In genomic region chr4:41566123-41566522, GRCm38 (mm10) we compare ENCODE assay signal across 15 mouse cellular contexts. TPM values are rescaled to one million over a fixed set of nuclear protein-coding genes. Genes with fewer than 3 reads are reported as not detected.
DNase-seq lines count a peak whose midpoint lies in the region; ATAC-seq and TF ChIP-seq lines count a peak whose summit lies in the region.
"Had no signal": no experiment of that assay in that cellular context is flagged by ENCODE, and none has a peak within 500 bp of the region (broad histone marks: within the 10 kb centered on the region; RNA-seq: fewer than 3 reads in every experiment).

No protein-coding gene starts in this region.

- peaks cover 22 to 38% of the 10 kb centered on the region in 2 experiments for H3K4me1 ChIP-seq in CH12.LX (ENCODE audit: control insufficient read depth in 1 of 2, insufficient read depth in 2 of 2)
- peaks cover 25% of the 10 kb centered on the region for H3K4me1 ChIP-seq in midbrain, embryonic 14.5 days (ENCODE audit: control insufficient read depth, insufficient read depth, low read length)

- no peak overlapping the region for H3K4me3 ChIP-seq in CH12.LX (replicated peaks in 1 of 3; ENCODE audit: low read depth in 2 of 3, low read length in 2 of 3, poor library complexity in 1 of 3)
- no peak overlapping the region for H3K4me3 ChIP-seq in midbrain, embryonic 14.5 days (replicated peaks; ENCODE audit: low read depth, low read length)
- H3K4me3 ChIP-seq: limb, embryonic 15.5 days had no signal

- intact Hi-C loops in heart, postnatal 14 days (cut with DNase I): no loop called here

- WGBS in midbrain, embryonic 14.5 days: 11% methylated on average over 3 of the region's 3 CpGs

- no peak overlapping the region for H3K9ac ChIP-seq in CH12.LX (ENCODE audit: insufficient read depth, low read depth)
- H3K9ac ChIP-seq in midbrain, embryonic 14.5 days (replicated peaks; ENCODE audit: low read length): no peak overlapping the region
- H3K9ac ChIP-seq: limb, embryonic 15.5 days; lung, embryonic 14.5 days had no signal

- no peak for TF ChIP-seq CTCF in CH12.LX (conservative IDR thresholded peaks at IDR 0.05 in 1 of 2, IDR thresholded peaks at IDR 0.05 in 1 of 2; ENCODE audit: low read depth in 2 of 2, low read length in 2 of 2)

- dilution Hi-C loops in CH12.LX (cut with MboI; ENCODE audit: extremely low pct_ligation_motif_present, extremely low pct_unique_long_range_greater_than_20kb, low sequenced_read_pairs): no loop called here

- ATAC-seq in midbrain, embryonic 14.5 days (ENCODE audit: low FRiP score, low TSS enrichment): no peak
- ATAC-seq in granulocyte monocyte progenitor cell, adult 5-6 weeks (replicated peaks; ENCODE audit: poor library complexity, severe bottlenecking): no peak
- ATAC-seq: Patski had no signal

- TF ChIP-seq EP300 in CH12.LX (IDR thresholded peaks at IDR 0.05; ENCODE audit: low read length): no peak

- no peak for TF ChIP-seq RAD21 in CH12.LX (IDR thresholded peaks at IDR 0.05; ENCODE audit: low read depth, low read length)

- no peak overlapping the region for H3K27ac ChIP-seq in CH12.LX (ENCODE audit: insufficient read depth, low read depth)
- H3K27ac ChIP-seq in midbrain, embryonic 14.5 days (replicated peaks; ENCODE audit: low read depth, low read length): no peak overlapping the region
- H3K27ac ChIP-seq: limb, embryonic 15.5 days had no signal

- no peak for TF ChIP-seq POLR2A in CH12.LX (IDR thresholded peaks at IDR 0.05; ENCODE audit: low read depth, low read length)

- no peaks in the 10 kb centered on the region for H3K9me3 ChIP-seq in CH12.LX (replicated peaks; ENCODE audit: low read length)
- no peaks in the 10 kb centered on the region for H3K9me3 ChIP-seq in midbrain, embryonic 14.5 days (ENCODE audit: control insufficient read depth, low read length)
- H3K9me3 ChIP-seq: limb, embryonic 15.5 days had no signal

- H3K36me3 ChIP-seq in CH12.LX (replicated peaks in 1 of 2; ENCODE audit: control insufficient read depth in 1 of 2, insufficient read depth in 1 of 2, low read length in 1 of 2): no peaks in the 10 kb centered on the region
- H3K36me3 ChIP-seq in midbrain, embryonic 14.5 days (ENCODE audit: control insufficient read depth, insufficient read depth, low read length): no peaks in the 10 kb centered on the region
- H3K36me3 ChIP-seq: limb, embryonic 15.5 days had no signal

- peaks cover 31% of the 10 kb centered on the region for H3K27me3 ChIP-seq in CH12.LX (replicated peaks)
- H3K27me3 ChIP-seq in midbrain, embryonic 14.5 days (ENCODE audit: control insufficient read depth, insufficient read depth, low read length): no peaks in the 10 kb centered on the region
- H3K27me3 ChIP-seq: Patski had no signal

- in situ Hi-C loops in CH12.LX (cut with MboI; ENCODE audit: low pct_ligation_motif_present, low pct_unique_long_range_greater_than_20kb, low sequenced_read_pairs): no loop called here

- no peak overlapping the region for H3K4me2 ChIP-seq in CH12.LX (ENCODE audit: insufficient read depth, low read depth, poor library complexity, severe bottlenecking)
- peak overlapping the region; percentile 7; the same call in 1 of the 2 replicates for H3K4me2 ChIP-seq in midbrain, embryonic 14.5 days (ENCODE audit: low read length)
- H3K4me2 ChIP-seq: limb, embryonic 15.5 days; lung, embryonic 14.5 days had no signal

- DNase-seq in heart, postnatal 4 days: peak; percentile 25
- DNase-seq in heart, postnatal 14 days: no peak
- peak; percentile 5 for DNase-seq in CH12.LX (ENCODE audit: extremely low read depth)
- peak; percentile 38 for DNase-seq in ZHBTc4 (ENCODE audit: low read depth, low spot score)
- DNase-seq in midbrain, embryonic 14.5 days: no peak
- no peak for DNase-seq in retina, postnatal 1 day
- no peak for DNase-seq in T-cell, adult 2 months (ENCODE audit: low spot score)
- DNase-seq: adrenal gland, postnatal 10 days had no signal

- no peaks in the 10 kb centered on the region for H3K79me2 ChIP-seq in CH12.LX (replicated peaks; ENCODE audit: control insufficient read depth, extremely low read depth, insufficient read depth, poor library complexity, severe bottlenecking)

TF ChIP-seq in CH12.LX, 34 proteins besides CTCF, POLR2A, EP300 and RAD21:
- TF ChIP-seq ZNF384 (IDR thresholded peaks at IDR 0.05; ENCODE audit: low read depth, low read length) (no peak), ZMIZ1 (IDR thresholded peaks at IDR 0.05; ENCODE audit: low read depth, low read length) (no peak), USF1 (IDR thresholded peaks at IDR 0.05; ENCODE audit: low read depth, low read length) (no peak), JUN (IDR thresholded peaks at IDR 0.05; ENCODE audit: insufficient read depth, low read depth, low read length) (no peak)
TF ChIP-seq in CH12.LX: peak in this region for 0.

RNA-seq across cellular contexts. Expression of gene Fam219a, which starts 3.2 kb away (rescaled TPM):
- total RNA-seq in heart, postnatal 4 days (2021): 10 to 100 TPM; 15.3 to 15.5 TPM
- total RNA-seq in heart, postnatal 14 days (2021): 10 to 100 TPM; 14.5 to 17.3 TPM
- total RNA-seq in CH12.LX (2012; rRNA removed) (1.2 and 1.6 TPM in 2 replicates), CH12.LX (2014; rRNA removed) (0.11 and 0.20 TPM in 2 replicates)
- polyA plus RNA-seq in CH12.LX (2012; ENCODE audit: insufficient read length, low read depth): 1.5 and 1.8 TPM in 2 replicates
- polyA plus RNA-seq in midbrain, embryonic 14.5 days (2014; fragmentation: Nextera tagmentation; extraction: Ambion mirVana): 19.9 and 22.3 TPM in 2 replicates
- total RNA-seq in granulocyte monocyte progenitor cell, adult 5-6 weeks (2014; fragmentation: Nextera tagmentation): 2.6 and 3.2 TPM in 2 replicates
- total RNA-seq in granulocyte monocyte progenitor cell, adult 5-6 weeks (2017): 0.26 and 1.9 TPM in 2 replicates

RNA-seq across cellular contexts. Expression of gene Dnaic1, which starts 3.5 kb away (rescaled TPM):
- total RNA-seq in heart, postnatal 4 days (2021): 1 to 10 TPM; 1.3 to 1.7 TPM
- 1 to 10 TPM in 1 of 2 experiments, under 1 TPM in 1; 0.93 to 1.7 TPM for total RNA-seq in heart, postnatal 14 days (2021)
- 0.42 and 0.89 TPM in 2 replicates for total RNA-seq in CH12.LX (2012; rRNA removed)
- total RNA-seq in CH12.LX (2014; rRNA removed): 0.34 and 1.1 TPM in 2 replicates
- polyA plus RNA-seq in CH12.LX (2012; ENCODE audit: insufficient read length, low read depth): 3.7 and 4.1 TPM in 2 replicates
- 2.0 and 2.8 TPM in 2 replicates for polyA plus RNA-seq in midbrain, embryonic 14.5 days (2014; fragmentation: Nextera tagmentation; extraction: Ambion mirVana)
- total RNA-seq in granulocyte monocyte progenitor cell, adult 5-6 weeks (2014; fragmentation: Nextera tagmentation): not detected in 2 replicates
- not detected in 2 replicates for total RNA-seq in granulocyte monocyte progenitor cell, adult 5-6 weeks (2017)
- total RNA-seq: common myeloid progenitor, adult 5-6 weeks; hematopoietic stem cell, adult 5-6 weeks; megakaryocyte-erythroid progenitor cell, adult 5-6 weeks had no signal

RNA-seq across cellular contexts. Expression of gene 1110017D15Rik, which starts 49.0 kb away (rescaled TPM):
- total RNA-seq in heart, postnatal 4 days (2021): not detected
- total RNA-seq in heart, postnatal 14 days (2021): under 1 TPM in 1 of 2 experiments, not detected in 1; 0.69 TPM
- total RNA-seq in CH12.LX (2012; rRNA removed) (not detected in 2 replicates), CH12.LX (2014; rRNA removed) (not detected in 2 replicates)
- polyA plus RNA-seq in CH12.LX (2012; ENCODE audit: insufficient read length, low read depth): not detected in 2 replicates
- 12.9 and 13.2 TPM in 2 replicates for polyA plus RNA-seq in midbrain, embryonic 14.5 days (2014; fragmentation: Nextera tagmentation; extraction: Ambion mirVana)
- 1.9 TPM in 1 of 2 replicates, not detected in the other for total RNA-seq in granulocyte monocyte progenitor cell, adult 5-6 weeks (2014; fragmentation: Nextera tagmentation)
- total RNA-seq in granulocyte monocyte progenitor cell, adult 5-6 weeks (2017): not detected in 2 replicates
- total RNA-seq: common myeloid progenitor, adult 5-6 weeks; hematopoietic stem cell, adult 5-6 weeks; megakaryocyte-erythroid progenitor cell, adult 5-6 weeks had no signal

Comparison
In these comparisons a context has a peak if more than half of its experiments do, and no peak if none do; other contexts are left out.
1. DNase-seq: peak in heart, postnatal 4 days (single experiment), CH12.LX (single experiment) and ZHBTc4 (single experiment); none in heart, postnatal 14 days (0 of 2), midbrain, embryonic 14.5 days (single experiment), retina, postnatal 1 day (single experiment) and T-cell, adult 2 months (single experiment).